Mouse (Mus musculus) inflammation-experienced regulatory T-cells, adult 6 months (primary cell): ENCODE results near the gene Ddx18. TPM values are rescaled to one million over a fixed set of nuclear protein-coding genes. Genes with fewer than 3 reads are reported as not detected.

ENCODE experiments used
- ATAC-seq: one replicate; pipeline ENCODE4 v1.8.0; 2017
- polyA plus RNA-seq, 3 experiments: library from polyadenylated mRNA; unstranded; fragments of 100-300 nt; shearing (Covaris generic); gene quantifications; one replicate each; pipeline ENCODE4 v1.2.1; 2017

The Ddx18 gene
- polyA plus RNA-seq, 3 experiments from 2014 or later = 58.0 to 108 (median 66.5) TPM

DNA sequence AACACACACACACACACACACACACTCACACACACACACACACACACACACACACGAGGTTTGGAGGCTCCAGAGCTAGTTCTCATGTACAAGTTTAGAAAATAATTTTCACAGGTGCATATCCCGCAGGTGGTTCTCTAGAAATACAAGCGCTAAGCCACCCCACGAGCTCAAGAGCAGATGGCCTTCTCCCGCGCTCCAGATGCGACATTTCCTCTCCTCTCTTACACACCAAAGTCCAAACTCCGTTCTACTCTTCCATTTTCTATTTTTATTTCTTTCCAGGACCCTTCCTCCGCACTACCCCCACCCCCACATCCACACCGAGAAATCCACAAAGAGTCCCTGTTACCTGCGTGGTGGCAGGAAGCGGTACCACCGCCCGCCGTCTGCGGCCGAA is 40.7 kb downstream of the Ddx18 start:
- no peak for ATAC-seq

GRCm38 (mm10) chr1:121518609-121519008 is 49.2 kb downstream of the Ddx18 start:
- ATAC-seq = no peak

- ATAC-seq = no peak
Measured at GRCm38 (mm10) chr1:121511966-121512365, 55.8 kb downstream of the Ddx18 start.

DNA sequence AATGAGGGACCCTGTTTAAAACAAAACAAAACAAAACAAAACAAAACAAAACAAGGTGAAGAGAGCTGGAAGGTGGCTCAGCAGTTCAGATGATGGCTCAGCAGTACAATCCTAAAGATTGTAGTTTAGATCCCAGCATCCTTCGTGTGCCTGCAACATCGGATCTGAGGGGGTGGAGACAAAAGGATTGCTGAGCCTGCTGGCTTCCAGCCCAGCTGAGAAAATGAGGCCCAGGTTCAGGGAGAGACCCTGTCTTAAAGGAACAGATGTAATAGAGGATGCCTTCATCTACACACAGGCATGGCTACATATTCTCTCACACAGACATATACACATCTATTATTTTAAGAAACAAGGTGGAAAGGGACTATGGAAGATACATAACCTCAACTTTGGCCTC is 56.6 kb downstream of the Ddx18 start:
- ATAC-seq = no peak

DNA sequence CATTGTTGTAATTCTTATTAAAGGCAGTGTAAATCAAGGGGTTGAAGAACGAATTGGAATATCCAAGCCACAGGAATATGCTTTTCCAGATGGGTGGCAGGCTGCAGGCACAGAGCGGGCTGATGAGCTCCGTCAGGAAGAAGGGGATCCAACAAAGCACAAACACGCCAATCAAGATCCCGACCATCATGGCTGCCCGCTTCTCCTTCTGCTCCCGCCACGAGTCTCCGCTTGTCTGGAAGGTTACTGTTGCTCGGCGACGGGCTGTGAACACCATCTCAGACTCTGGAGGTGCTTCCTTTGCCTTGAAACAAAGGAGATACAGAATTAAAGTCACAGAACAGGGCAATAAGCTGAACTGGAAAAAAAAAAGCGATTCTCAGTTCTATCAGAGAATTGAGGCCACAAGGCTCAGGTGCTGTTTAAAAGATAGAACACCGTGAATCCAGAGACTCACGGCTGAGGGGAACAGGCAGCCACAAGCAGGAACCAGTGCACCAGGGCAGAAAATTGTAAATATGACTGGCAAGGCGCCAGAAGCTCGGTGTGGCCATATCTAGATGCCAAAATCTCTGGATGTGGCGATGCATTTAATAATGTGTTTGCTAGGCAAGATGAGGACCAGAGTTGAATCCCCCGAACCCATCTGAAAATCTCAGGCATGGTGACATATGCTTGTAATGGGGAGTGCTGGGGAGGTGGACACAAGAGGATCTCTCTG is 57.2 kb downstream of the Ddx18 start:
- ATAC-seq = no peak

DNA sequence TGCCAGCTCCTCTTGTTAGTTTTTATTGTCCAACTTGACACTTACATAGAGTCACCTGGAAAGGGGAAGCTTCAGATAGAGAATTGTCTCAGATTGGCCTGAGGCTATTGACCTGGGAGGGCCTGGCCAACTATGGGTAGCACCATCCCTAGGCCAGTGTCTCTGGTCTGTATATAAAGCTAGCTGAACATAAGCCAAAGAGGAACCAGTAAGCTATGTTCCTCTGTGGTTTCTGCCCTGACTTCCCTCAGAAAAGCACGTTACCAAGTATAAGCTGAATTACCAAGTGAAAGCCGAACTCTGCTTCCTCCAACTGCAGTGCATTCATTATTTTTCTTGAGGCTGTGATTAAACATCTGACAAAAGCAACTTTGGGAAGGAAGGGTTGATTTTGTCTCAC is 59.1 kb downstream of the Ddx18 start:
- no peak for ATAC-seq

Other genes with a start within 250 kb of the Ddx18 start
- gene Insig2, start 235.4 kb downstream of the Ddx18 start, polyA plus RNA-seq = 10 to 100 TPM; 29.6 to 34.8 (median 30.4) TPM
- 10 to 100 TPM; 16.2 to 18.5 (median 16.3) TPM for gene Ccdc93, start 136.9 kb downstream of the Ddx18 start, polyA plus RNA-seq
- not detected for gene Htr5b, start 39.5 kb downstream of the Ddx18 start, polyA plus RNA-seq